Mouse (Mus musculus) left cerebral cortex, adult 8-10 months (tissue): ENCODE measurements around the gene Ide. TPM values are rescaled to one million over a fixed set of nuclear protein-coding genes. Genes with fewer than 3 reads are reported as not detected.

Experiments
- total RNA-seq, 4 experiments: library from RNA; stranded (reverse); gene quantifications; 2 replicates each; pipeline ENCODE4 v1.2.4; 2022

The Ide gene
- total RNA-seq, 4 experiments from 2014 or later = 35.0 to 40.4 (median 37.2) TPM

Other genes starting within 250 kb of the Ide start
- 10 to 100 TPM; 78.2 to 89.8 (median 82.3) TPM for gene March5, start 130.3 kb downstream of the Ide start, total RNA-seq
- 10 to 100 TPM; 83.3 to 89.9 (median 85.4) TPM for gene Cpeb3, start 129.3 kb downstream of the Ide start, total RNA-seq
- gene Kif11, start 38.6 kb upstream of the Ide start, total RNA-seq = under 1 TPM; 0.53 to 0.89 (median 0.58) TPM
- 1 to 10 TPM; 1.8 to 5.5 (median 3.4) TPM for gene Hhex, start 97.0 kb upstream of the Ide start, total RNA-seq
- gene Exoc6, start 212.6 kb upstream of the Ide start, total RNA-seq = 10 to 100 TPM; 41.2 to 47.4 (median 44.8) TPM